Mouse (Mus musculus): Measurements from ENCODE around the gene Zfp526.

The Zfp526 gene

GRCm38 (mm10) chr7:25267751-25268463 lies 46.7 kb downstream of the Zfp526 start:
- peak; percentile 99 to 100 for DNase-seq (ENCODE audit: low spot score in 2 of 2)

- DNase-seq (ENCODE audit: low spot score in 2 of 2): no peak
These were observed 47.4 kb downstream of the Zfp526 start for GRCm38 (mm10) chr7:25268588-25268987.

- no peak for DNase-seq (ENCODE audit: low spot score in 2 of 2)
These were observed 47.8 kb downstream of the Zfp526 start for GRCm38 (mm10) chr7:25269029-25269428.

GRCm38 (mm10) chr7:25269545-25270271 lies 48.5 kb downstream of the Zfp526 start:
- DNase-seq (ENCODE audit: low spot score in 2 of 2): no peak

- DNase-seq (ENCODE audit: low spot score in 2 of 2): no peak
These were observed 49.7 kb downstream of the Zfp526 start for GRCm38 (mm10) chr7:25270652-25271633.

- no peak for DNase-seq (ENCODE audit: low spot score in 2 of 2)
These were observed 50.6 kb downstream of the Zfp526 start for GRCm38 (mm10) chr7:25271651-25272444.

- DNase-seq (ENCODE audit: low spot score in 2 of 2): no peak
These were observed 51.4 kb downstream of the Zfp526 start for GRCm38 (mm10) chr7:25272445-25273258.

GRCm38 (mm10) chr7:25273259-25274241 lies 52.3 kb downstream of the Zfp526 start:
- DNase-seq (ENCODE audit: low spot score in 2 of 2): no peak

GRCm38 (mm10) chr7:25274571-25274970 lies 53.3 kb downstream of the Zfp526 start:
- DNase-seq (ENCODE audit: low spot score in 2 of 2): no peak

- no peak for DNase-seq (ENCODE audit: low spot score in 2 of 2)
These were observed 53.8 kb downstream of the Zfp526 start for GRCm38 (mm10) chr7:25274996-25275395.

GRCm38 (mm10) chr7:25275555-25276298 lies 54.5 kb downstream of the Zfp526 start:
- no peak for DNase-seq (ENCODE audit: low spot score in 2 of 2)

Measured in frontal cortex, postnatal 14 days (tissue).